Comparison of ENCODE assay signal across 8 mouse cellular contexts in genomic region chr11:100319492-100320171, GRCm38 (mm10). TPM values are rescaled to one million over a fixed set of nuclear protein-coding genes. Genes with fewer than 3 reads are reported as not detected.
DNase-seq lines count a peak whose midpoint lies in the region; ATAC-seq and TF ChIP-seq lines count a peak whose summit lies in the region.

Gene Eif1 (plus strand): TSS chr11:100319885.

- H3K36me3 ChIP-seq in megakaryocyte, embryonic 14.5 days (replicated peaks; ENCODE audit: low read length) = peaks cover 24% of the 10 kb centered on the region

- H3K27ac ChIP-seq in cortical plate, adult 2 months (ENCODE audit: insufficient read depth, low read length) = peak within 1 kb of the TSS; percentile 76

- ATAC-seq in activated CD4-positive, CD25-positive, alpha-beta regulatory T cell, adult 4 months = peak; percentile 62

- peak; percentile 67 for TF ChIP-seq POLR2A in cortical plate, adult 2 months (IDR thresholded peaks at IDR 0.05; ENCODE audit: extremely low read depth, insufficient read depth, low read length)

- no peak for TF ChIP-seq CTCF in cortical plate, adult 2 months (IDR thresholded peaks at IDR 0.05; ENCODE audit: extremely low read depth, insufficient read depth, low read length)

- DNase-seq in gastrocnemius, adult 8-10 months (ENCODE audit: low spot score in 2 of 2) = peak; percentile 99 to 100
- DNase-seq in hindlimb bud, embryonic 11.5 days (ENCODE audit: extremely low spot score, low read depth, low spot score) = peak; percentile 99
- DNase-seq in left cerebral cortex, adult 8-10 months (ENCODE audit: low spot score in 2 of 2) = peak; percentile 98 to 99
- peak; percentile 100 for DNase-seq in right cerebral cortex, postnatal 10 days (ENCODE audit: low spot score in 2 of 2)
- DNase-seq in urinary bladder, postnatal 25 days (ENCODE audit: low spot score) = peak; percentile 100

- peaks cover 4% of the 10 kb centered on the region for H3K27me3 ChIP-seq in megakaryocyte, embryonic 14.5 days (replicated peaks)

- no peaks in the 10 kb centered on the region for H3K9me3 ChIP-seq in megakaryocyte, embryonic 14.5 days

- H3K4me1 ChIP-seq in cortical plate, adult 2 months (ENCODE audit: control insufficient read depth, insufficient read depth, low read length) = no peaks in the 10 kb centered on the region
- H3K4me1 ChIP-seq in megakaryocyte, embryonic 14.5 days = peaks cover 30% of the 10 kb centered on the region

- peak within 1 kb of the TSS; percentile 61 for H3K4me3 ChIP-seq in cortical plate, adult 2 months (ENCODE audit: insufficient read depth, low read length)
- H3K4me3 ChIP-seq in megakaryocyte, embryonic 14.5 days (replicated peaks) = peak within 1 kb of the TSS; percentile 97

RNA-seq across cellular contexts. Expression of gene Eif1, which starts in this region (rescaled TPM):
- polyA plus RNA-seq in activated CD4-positive, CD25-positive, alpha-beta regulatory T cell, adult 4 months (2017; shearing (Covaris generic)) = 1,000 to 10,000 TPM; 1,765 to 2,357 TPM
- 534 and 549 TPM in 2 replicates for polyA plus RNA-seq in cortical plate, adult 2 months (2012; rRNA removed)
- 1,000 to 10,000 TPM; 1,612 to 1,857 (median 1,692) TPM for total RNA-seq in gastrocnemius, adult 8-10 months (2022)
- total RNA-seq in left cerebral cortex, adult 8-10 months (2022) = 100 to 1,000 TPM; 753 to 824 (median 763) TPM
- 123 and 768 TPM in 2 replicates for polyA plus RNA-seq in megakaryocyte, embryonic 14.5 days (2012; ENCODE audit: insufficient read depth, low replicate concordance)

Comparison
In these comparisons a context has a peak if more than half of its experiments do, and no peak if none do; other contexts are left out.
1. Peak in every context shown above with its lines: DNase-seq, ATAC-seq, H3K4me3 ChIP-seq and H3K27ac ChIP-seq.